Mouse (Mus musculus): ENCODE measurements around the gene Gm28778.
"Not testable (repeated sequence)": the region's sequence is repeated elsewhere in the genome, so short reads cannot be mapped to it uniquely, and the experiment has no call there.

Gene Gm28778

DNA sequence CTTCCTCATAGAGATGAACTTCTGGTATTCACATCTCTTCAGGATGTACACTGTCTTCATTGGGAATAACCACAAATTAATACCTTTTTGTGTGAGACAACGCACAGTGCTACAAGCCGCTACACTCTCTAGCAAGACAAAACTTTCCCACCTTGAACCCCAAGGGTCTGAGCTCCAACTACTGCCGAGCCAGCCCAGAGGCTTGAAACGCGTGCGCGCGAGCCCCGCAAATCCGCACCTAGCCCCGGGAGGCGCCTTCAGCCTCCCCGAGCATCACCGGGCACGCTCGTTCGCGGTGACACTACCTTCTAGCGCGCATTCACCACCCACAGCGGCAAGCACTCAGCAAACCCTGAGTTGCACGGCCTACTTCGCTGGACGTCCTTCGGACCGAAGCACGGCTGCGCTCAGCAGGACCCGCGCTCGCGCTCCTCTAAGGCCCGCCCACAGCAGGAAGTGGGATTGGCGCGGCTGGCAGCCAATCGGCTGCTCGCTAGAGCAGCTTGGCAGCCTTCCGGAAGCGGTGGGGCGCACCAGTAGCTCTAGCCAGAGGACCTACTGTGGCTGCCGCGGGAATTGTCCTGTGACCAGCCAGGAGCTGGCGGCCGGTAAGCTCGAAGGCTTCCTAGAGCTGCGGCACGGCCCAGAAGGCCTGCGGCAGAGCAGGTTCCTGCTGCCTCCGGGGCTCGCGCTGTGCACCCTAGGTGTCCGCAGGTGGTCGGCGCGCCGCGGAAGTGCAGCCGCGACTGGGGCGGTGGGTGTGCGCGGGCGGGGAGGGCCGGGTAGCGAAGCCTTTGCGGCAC, at the start of gene Gm28778, which contains the start of the genes Pms1 and Ormdl1:
TSS of gene Gm28778 (plus strand) at position 531 of the 803 bp plus-strand sequence.
TSS of gene Pms1 (minus strand) at position 438 of the 803 bp plus-strand sequence.
TSS of gene Ormdl1 (plus strand) at position 515 of the 803 bp plus-strand sequence.
- DNase-seq (ENCODE audit: low read depth, low spot score), result peak; percentile 92

DNA sequence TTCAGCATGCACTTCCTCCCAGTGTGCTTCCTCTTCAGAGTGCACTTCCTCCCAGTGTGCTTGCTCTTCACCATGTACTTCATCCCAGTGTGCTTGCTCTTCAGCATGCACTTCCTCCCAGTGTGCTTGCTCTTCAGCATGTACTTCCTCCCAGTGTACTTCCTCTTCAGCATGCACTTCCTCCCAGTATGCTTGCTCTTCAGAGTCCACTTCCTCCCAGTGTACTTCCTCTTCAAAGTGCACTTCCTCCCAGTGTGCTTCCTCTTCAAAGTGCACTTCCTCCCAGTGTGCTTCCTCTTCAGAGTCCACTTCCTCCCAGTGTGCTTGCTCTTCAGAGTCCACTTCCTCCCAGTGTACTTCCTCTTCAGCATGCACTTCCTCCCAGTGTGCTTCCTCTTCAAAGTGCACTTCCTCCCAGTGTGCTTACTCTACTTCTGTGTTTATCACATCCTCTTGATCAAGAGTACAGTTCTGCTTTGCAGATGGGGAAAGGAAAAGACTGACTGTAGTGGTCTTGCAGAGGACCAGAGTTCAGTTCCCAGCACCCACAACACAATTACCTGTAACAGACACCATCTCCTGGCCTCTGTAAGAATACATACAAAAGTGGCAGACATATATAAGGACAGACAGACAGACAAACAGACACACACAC, 31.8 kb upstream of the Gm28778 start:
- DNase-seq (ENCODE audit: low read depth, low spot score), result not testable (repeated sequence)

DNA sequence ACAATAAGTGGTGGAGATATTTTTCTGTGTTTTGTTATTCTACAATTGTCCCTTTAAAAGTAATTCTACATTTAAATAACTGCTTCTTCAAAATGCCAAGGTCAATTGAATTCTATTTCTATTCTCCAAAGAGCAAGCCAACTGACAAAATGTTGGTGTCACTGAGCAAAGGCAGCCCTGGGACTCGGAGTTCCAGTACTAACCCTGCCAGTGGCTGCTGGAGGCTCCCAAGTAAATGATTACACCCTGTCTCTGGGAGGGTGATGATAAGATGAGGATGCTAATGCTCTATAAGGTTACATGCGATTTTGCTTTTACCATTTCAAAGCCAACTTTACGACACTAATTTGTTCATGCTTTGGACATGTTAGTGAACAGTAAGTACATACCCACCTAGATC, 27.0 kb upstream of the Gm28778 start:
- no peak for DNase-seq (ENCODE audit: low read depth, low spot score)

DNA sequence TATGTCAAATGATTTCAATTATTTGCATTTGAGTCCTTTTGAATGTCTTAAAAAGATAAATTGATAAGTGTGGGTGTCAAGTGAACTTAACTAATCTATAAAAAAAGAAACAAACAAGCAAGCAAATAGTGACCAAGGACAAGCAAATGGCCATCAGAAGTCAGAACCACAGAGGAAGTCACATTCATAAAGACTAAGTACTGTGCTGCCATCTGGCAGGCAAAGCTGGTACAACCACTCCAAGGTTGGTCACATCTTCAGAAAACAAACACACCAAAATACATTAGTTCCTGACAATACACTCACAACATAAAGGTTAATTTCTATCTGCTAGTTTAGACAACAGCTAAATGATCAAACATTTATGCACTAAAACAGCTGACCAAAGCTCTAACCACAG, 24.3 kb upstream of the Gm28778 start:
- peak; percentile 21 for DNase-seq (ENCODE audit: low read depth, low spot score)

DNA sequence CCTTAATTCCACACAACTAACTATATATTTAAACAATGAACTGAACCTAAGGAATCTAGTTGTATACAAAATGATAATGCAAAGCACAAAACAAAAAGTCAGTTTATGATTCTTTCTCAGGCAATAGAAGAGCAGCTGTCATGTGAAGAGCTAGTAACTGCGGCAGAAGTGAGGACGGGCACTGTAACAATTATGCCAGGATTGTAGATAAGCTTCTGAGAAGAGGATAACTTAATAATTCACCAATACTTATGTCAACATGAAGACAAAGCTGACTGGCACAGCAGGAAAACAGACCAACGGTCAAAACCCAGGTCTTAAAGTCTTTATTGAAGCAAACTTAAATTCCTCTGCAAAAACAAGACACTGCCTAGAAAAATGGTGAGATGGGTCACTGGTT, 5.7 kb upstream of the Gm28778 start:
- DNase-seq (ENCODE audit: low read depth, low spot score), result no peak

DNA sequence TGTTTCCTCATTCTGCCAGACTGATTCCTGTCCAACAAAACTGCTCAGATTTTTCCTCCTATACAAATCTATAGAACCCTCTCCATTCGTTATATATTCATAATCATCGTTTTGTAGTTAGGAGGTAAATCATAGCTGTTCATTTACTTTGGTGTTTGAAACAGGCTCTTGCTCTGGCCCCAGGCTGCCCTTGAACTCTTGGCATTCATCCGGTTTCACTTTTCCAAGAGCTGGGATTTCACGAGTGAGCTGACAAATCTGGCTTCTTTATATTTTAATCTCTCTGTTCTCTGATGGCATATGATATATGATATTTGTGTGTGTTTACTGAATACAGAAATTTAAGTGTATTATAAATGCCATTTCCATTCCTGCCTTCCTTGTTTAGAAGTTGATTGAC, 3.6 kb downstream of the Gm28778 start:
- DNase-seq (ENCODE audit: low read depth, low spot score), result no peak

DNA sequence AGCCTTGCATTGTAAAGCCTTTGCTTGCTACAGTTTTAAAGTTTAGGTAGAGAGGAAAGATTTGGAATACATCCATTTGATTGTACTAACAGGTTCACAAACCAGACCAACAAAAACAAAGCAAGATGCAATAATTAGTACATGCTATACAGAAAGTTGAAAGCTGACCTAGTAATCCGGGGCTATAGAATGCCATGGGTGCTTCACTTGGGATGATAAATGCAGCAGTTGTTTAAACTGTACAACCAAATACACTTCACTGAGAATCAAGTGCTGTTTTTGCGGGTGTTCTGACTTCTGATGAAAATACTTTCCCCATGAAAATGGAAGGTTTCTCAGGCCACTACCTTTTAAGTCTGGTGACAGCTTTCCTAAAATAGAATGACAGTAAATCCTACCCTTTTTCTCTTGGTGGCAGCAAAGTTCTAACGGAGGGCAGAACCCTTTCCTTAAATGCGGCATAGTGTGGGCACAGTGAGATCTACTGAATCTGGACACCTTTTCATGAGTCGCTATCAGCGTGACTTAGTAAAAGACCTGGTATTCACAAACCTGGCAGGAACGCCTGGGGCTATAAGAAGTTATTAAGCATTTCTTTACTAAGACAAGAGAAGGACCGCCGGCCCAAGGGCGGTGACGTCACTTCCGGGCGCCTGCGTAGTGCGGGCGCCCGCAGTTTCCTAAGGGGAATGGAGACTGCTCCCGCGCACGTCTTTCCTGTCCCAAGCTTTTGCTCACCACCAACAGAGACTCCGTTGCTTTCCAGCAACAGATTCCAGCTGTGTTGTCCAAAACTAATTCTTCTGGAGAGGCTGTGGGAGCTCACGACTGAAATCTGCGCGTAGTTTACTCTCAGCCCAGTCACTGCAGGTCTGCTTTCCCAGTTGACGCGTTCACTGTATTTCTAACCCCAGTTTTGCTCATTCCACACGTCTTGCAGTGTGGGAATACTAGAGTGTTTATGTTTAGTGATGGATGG, 16.4 kb downstream of the Gm28778 start, which contains the start of gene Osgepl1:
TSS of gene Osgepl1 (plus strand) at position 636 of the 979 bp plus-strand sequence.
- DNase-seq (ENCODE audit: low read depth, low spot score), result peak; percentile 78

DNA sequence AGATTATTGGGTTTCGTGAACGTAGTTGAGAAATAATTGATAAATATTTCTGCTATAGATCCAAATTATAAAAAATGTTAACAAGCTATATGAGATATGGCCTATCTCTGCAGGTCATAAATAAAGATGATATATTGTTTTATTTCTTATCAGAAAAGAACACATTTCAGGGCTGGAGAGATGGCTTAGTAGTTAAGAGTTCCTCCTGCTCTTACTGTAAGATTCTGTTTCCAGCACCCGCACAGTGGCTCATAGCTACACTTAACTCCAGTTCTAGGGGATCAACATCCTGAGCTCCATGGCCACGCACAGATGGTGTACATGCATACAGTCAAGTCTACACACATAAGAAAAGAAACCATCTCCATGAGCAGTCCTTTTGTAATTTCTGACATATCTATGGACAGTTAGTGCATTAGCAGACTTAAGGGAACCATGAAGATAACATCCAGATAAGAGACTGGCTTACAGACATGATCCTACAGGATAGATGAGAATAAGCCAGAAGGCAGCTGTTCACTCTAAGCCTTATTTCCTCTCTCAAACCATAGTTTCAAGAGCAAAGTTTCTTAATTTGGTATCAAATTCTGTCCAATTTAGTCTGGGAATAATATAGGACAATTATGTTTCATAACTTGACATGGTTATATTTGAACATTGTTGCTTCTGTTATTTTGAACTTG, 24.9 kb downstream of the Gm28778 start:
- no peak for DNase-seq (ENCODE audit: low read depth, low spot score)

DNA sequence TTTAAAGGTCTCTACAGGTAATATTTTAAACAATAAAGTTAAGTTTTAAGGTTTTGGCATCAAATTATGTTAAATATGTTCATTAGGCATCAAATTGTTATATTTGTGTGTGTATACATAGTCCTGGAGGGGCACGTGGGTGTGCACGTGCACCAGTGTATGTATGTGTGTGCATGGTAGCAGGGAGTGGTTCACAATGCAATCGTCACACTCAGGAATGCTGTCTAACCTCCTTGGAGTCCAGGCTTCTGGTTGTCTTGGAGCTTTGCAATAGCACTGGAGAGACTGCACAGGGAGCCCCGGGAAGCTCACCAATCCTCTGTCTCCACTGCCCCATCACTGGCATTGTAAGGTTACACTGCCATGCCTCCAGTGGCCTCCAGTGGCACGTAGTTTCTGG, 26.3 kb downstream of the Gm28778 start:
- no peak for DNase-seq (ENCODE audit: low read depth, low spot score)

DNA sequence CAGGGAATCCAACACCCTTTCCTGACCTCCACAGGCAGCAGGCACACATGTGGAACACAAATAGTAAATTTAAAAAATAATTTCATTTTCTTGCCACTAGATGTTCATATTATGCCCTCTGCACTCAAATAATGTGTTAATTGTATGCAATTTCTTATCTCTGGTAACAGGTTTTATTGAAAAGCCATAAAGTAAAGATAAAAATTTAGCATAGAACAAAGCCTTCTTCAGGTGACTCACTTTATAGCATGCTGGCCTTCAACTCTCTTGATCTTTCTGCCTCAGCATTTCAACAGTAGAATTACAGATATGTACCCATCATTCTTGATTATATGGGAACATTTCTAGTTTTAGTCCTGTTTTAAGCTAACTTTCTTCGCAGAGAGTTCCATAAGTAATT, 27.4 kb downstream of the Gm28778 start:
- DNase-seq (ENCODE audit: low read depth, low spot score), result no peak

DNA sequence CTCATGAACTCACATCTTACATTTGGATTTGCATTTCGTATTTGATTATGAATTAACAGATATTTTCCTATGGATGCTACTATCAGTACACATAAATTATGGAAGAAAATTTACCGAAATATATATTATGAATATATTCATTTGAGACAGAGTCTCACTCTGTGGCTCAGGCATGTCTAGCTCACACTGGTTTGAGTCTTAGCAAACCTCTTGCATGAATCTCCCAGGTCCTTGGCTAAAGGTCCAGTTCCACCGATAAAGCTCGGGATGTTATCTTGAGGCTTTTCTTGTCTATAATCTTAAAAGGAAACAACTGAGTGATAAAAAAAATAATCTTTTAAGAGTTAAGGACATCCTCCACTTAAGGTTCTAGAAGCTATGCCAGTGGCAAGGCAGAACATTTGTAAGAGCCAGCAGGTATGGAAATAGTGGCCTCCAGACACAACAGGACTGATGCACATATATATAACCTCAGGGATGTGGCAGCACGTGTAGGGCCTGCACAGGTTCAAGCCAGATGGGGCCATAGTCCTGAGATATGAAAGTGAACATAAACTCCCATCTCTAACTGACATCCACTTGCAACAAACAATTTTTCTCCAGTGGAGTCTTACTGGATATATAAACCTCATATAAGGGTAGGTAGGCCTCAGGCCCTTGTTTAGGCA, 28.1 kb downstream of the Gm28778 start:
- no peak for DNase-seq (ENCODE audit: low read depth, low spot score)

DNA sequence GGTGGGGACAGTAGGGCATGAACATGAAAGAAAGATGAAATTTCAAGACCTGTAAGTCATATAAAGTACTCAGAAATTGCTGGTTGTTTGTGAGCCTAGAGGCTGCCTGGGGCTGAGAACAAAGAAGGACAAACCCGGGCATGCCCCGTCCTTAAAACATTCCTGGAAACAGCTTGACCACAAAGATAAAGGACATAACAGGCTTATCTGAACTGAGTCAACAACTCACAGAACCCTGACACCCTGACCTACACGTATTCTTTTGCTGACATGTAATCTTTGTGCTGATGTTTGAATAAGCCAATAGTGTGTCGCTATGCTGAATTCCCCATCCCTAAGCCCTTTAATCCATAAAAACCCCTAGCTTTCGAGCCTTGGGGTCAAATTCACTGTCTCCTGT, 36.6 kb downstream of the Gm28778 start:
- DNase-seq (ENCODE audit: low read depth, low spot score), result not testable (repeated sequence)

DNA sequence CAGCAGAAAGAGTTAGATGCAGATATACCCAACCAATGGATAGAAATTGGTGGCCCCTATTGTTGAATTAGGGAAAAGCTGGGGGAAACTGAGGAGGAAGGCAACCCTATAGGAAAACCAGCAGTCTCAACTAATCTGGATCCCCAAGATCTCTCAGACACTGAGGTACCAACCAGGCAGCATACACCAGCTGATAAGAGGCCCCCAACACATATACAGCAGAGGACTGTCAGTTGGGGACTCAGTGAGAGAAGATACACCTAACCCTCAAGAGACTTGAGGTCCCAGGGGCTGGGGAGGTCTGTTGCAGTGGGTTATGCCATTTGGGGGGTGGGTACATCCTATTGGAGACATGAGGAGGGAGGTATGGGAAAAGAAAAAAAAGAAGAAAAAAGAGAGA, 38.6 kb downstream of the Gm28778 start:
- DNase-seq (ENCODE audit: low read depth, low spot score), result no peak

DNA sequence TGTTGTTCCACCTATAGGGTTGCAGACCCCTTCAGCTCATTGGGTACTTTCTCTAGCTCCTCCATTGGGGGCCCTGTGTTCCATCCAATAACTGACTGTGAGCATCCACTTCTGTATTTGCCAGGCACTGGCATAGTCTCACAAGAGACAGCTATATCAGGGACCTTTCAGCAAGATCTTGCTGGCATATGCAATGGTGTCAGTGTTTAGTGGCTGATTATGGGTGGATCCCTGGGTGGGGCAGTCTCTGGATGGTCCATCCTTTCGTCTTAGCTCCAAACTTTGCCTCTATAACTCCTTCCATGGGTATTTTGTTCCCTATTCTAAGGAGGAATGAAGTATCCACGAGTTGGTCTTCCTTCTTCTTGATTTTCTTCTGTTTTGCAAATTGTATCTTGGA, 40.5 kb downstream of the Gm28778 start:
- not testable (repeated sequence) for DNase-seq (ENCODE audit: low read depth, low spot score)

DNA sequence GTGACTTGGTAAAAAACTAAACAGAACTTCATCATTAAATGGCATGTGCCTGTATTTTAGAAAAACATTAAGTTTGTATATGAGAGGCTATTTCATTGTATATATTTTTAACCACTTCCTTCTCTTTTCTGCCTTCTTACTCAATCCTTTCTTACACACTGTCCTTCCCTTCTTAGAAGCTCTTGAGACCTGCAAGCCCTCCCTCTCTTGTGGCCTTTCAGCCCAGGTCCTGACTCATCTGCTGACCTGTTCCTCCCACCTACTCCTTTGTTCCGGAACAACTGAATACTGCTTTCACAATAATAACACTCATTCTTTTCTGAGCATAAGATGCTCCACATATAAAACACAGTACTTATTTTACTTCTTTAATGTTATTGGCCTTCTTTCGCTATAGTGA, 44.2 kb downstream of the Gm28778 start:
- no peak for DNase-seq (ENCODE audit: low read depth, low spot score)

DNA sequence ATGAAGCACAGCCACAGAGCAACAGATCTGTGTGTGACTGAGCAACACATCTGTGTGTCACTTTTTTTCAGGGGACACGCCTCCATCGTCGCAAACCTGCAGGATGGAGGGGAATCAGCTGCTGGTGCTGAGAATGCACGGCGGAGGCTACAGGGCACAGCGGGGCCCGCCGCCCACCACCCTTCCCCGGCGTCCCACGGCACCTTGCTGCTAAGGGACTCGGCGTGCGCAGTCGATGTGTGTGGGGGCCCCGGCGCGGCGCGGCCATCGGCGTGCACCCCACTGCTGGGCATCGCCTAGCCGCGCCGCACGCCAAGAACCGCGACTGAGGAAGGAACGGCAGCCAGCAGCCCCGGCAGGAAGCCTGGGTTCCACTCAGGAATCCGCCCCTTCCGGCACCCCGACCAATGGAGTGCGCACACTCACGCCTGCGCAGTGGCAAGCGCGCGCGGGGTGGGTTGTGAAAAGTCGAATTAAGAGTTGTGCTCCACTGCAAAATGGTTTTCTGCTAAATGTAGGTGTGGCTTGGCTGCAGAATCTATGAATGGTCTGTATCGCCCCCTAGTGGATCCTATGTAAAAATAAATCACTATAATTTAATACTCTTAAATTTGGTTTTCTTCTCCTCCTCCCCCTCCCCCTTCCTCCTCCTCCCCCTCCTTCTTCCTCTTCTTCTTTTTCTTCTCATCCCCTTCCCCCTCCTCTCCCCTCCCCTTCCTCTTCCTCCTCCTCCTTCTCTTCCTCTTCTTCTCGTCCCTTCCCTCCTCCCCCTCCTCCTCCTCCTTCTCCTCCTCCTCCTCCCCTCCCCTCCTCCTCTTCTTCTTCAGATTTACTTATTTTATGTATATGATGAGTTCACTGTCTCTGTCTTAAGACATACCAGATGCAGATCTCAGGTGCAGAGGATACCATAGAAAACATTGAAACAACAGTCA, 55.7 kb downstream of the Gm28778 start, which contains the start of the genes Asdurf, Gm28551 and Asnsd1:
TSS of gene Asdurf (minus strand) at position 293 of the 935 bp plus-strand sequence.
TSS of gene Gm28551 (minus strand) at position 341 of the 935 bp plus-strand sequence.
TSS of gene Asnsd1 (minus strand) at position 426 of the 935 bp plus-strand sequence.
- DNase-seq (ENCODE audit: low read depth, low spot score), result peak; percentile 94

DNA sequence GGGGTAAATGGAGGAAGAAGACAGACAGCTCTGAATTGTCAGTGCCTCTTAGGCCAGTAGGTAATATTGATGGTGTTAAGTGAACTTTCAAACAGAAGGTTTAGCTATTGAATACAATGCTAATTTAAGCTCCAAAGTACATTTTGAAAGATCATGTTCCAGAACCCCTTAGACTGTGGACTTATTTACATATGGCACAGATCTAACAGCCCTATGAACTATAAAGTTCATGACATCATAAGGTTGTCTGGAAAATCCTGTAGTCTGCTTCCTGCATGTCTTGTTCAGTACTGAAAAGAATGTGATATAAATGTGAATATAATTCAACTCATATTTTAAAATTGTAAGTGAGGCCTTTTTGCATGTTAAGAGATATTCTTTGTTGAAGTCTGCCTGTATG, 62.1 kb downstream of the Gm28778 start:
- DNase-seq (ENCODE audit: low read depth, low spot score), result no peak

Measured in telencephalon, adult 2 months (tissue).